Mouse (Mus musculus): ENCODE measurements around the gene Lmx1b.

DNA sequence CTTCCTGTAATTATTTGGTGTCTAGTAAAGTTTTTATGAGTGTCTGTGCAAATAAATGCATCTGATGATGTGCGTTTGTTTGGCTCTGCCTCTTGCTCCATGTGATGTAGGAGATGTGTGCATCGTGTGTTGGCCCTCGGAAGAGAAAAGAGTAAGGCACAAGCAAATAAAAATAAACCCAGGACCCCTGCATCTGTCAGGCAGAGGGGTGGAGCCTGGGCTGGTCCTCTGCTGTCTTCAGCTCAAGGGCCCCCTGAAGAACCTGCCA is 5.9 kb upstream of the Lmx1b start:
- TF ChIP-seq EP300 (optimal IDR thresholded peaks at IDR 0.05): no peak
- no peak for TF ChIP-seq CTCF (IDR thresholded peaks at IDR 0.05; ENCODE audit: low read depth)

Data from stomach, postnatal 0 days (tissue).